Mouse (Mus musculus) forelimb bud, embryonic 11.5 days (tissue): ENCODE results near the gene Gm49405.
"Not testable (repeated sequence)": the region's sequence is repeated elsewhere in the genome, so short reads cannot be mapped to it uniquely, and the experiment has no call there.

Experiments
- DNase-seq: peaks from one replicate; pipeline ENCODE4 v3.0.0-alpha.2; 2012; ENCODE audit warnings: low read depth, low spot score

Gm49405 gene

GRCm38 (mm10) chr19:4000119-4000900, at the start of gene Gm49405, which contains the start of gene Nudt8:
Gene Gm49405, plus strand, starts transcription at chr19:4000626.
Gene Nudt8, plus strand, starts transcription at chr19:4000580.
- peak; percentile 98 for DNase-seq

- no peak for DNase-seq
Measured at GRCm38 (mm10) chr19:3951461-3951860, 49.0 kb upstream of the Gm49405 start.

DNA sequence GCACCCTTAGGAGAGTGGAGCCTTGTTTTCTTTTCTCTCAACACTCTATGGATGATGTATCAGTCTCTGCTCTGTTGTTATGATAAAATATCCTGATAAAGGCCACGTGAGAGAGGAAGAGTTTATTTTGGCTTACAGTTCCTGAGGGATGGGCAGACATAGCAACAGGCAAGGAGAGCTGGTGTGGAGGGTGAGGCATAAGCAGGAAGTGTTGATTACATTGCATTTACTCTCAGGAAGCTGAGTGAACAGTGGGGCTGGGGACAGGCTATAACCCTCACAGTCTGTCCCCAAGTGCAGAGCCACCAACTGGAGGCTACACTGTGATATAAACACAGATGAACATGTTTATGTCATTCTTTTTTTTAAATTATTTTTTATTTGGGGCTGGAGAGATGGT, 48.3 kb upstream of the Gm49405 start:
- DNase-seq: no peak

- DNase-seq: no peak
Measured at GRCm38 (mm10) chr19:3955033-3955432, 45.4 kb upstream of the Gm49405 start.

- no peak for DNase-seq
Measured at GRCm38 (mm10) chr19:3955804-3956203, 44.6 kb upstream of the Gm49405 start.

- DNase-seq: not testable (repeated sequence)
Measured at GRCm38 (mm10) chr19:3957296-3958036, 43.0 kb upstream of the Gm49405 start.

DNA sequence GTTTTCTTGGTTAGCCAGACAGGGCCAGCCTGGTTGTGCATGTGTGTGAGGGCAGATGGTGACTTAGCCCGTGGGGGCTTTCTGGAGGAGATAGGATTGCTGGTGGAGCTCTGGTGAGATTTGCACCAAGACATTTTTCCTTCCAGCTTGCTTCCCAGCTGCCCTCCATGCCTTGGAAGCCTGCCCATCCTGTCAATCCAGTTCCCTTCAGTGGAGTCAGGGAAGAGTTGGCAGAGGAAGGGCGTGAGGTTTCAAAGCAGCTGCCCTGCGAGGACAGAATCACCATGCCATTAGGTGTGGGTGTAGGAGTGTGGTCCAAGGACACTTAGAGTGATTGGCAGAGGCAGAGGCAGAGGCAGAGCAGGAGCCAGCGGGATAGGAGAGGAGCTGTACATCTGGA, 42.0 kb upstream of the Gm49405 start, which contains the start of gene Aldh3b3:
TSS of gene Aldh3b3 (plus strand) at position 176 of the 400 bp plus-strand sequence.
- DNase-seq: no peak

DNA sequence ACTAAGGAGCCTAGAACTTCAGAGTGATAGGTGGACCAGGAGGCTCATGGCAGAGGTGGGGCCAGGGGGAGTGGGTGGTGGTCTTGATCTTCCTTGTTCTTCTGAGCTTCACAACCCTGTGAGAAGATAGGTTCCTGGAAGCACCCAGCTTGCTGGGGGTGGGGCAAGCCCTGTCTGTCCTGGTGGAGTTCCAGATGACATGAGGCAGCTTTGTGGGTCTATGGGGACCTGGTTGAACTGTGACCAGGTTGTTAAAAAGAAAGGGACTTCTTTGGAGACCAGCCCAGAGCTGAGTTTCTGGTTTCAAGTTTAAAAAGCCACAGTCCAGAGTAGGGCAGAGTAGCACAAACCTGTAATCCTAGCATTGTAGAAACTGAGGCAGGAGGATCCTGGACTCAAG, 41.4 kb upstream of the Gm49405 start:
- DNase-seq: no peak

DNA sequence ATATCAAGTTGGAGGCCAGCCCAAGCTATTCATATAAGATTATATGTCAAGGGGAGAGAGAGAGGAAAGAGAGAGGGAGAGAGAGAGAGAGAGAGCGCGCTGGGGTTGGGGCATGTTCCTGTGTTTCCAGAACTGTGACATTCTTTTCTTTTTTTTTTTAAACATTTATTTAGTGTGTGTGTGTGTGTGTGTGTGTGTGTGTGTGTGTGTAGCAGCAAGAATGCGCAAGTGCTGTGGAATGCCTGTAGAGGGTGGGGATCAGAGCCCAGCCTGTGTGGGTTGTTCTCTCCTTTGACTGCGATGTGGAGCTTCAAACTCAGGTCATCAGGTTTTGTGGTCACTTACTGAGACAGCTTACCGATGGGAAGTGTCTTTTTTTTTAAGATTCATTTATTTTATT, 40.2 kb upstream of the Gm49405 start:
- DNase-seq: no peak

GRCm38 (mm10) chr19:3961805-3962204, 38.6 kb upstream of the Gm49405 start:
- not testable (repeated sequence) for DNase-seq

- DNase-seq: no peak
Measured at GRCm38 (mm10) chr19:3962469-3962868, 38.0 kb upstream of the Gm49405 start.

GRCm38 (mm10) chr19:3964030-3964429, 36.4 kb upstream of the Gm49405 start:
- no peak for DNase-seq

- DNase-seq: no peak
Measured at GRCm38 (mm10) chr19:3966330-3967075, 33.9 kb upstream of the Gm49405 start.

DNA sequence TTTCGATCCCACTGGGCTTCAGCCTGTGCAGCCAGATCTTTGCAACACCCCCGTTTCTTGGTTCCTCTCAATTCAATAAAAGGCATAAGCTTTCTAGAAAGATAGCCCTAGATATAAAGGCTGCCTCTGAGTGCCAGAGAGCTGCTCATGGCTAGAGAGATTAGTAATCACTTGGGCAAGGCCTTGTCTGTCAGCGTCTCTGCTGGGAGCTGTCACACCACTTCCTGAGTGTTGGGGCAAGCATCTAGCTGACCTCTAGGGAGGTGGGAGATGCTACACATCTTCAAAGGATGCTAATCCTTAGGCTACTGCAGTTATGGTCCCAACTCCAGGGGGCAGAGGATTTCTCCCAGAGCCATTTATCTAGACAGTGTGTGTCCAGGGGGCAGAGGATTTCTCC, 33.2 kb upstream of the Gm49405 start:
- no peak for DNase-seq

DNA sequence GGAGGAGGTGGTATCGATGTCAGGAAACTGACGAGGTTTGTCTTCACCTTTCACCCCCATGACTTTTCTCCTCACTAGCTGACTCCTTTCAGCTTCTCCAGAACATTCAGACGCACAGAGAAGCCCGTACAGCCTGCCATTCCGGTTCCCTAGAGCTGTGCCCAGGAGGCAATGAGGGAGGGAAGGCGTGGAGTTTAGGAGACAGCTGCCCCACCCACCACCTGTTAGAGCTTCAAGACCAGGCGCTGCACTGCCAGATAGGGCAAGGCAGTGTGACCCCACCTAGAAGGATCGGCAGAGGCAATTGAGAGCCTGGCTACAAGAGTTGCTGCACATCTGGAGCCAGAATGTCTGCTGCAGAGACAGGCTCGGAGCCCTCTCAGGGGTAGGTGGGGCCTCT, 28.2 kb upstream of the Gm49405 start, which contains the start of gene Aldh3b2:
TSS of gene Aldh3b2 (plus strand) at position 100 of the 400 bp plus-strand sequence.
- DNase-seq: peak; percentile 41

DNA sequence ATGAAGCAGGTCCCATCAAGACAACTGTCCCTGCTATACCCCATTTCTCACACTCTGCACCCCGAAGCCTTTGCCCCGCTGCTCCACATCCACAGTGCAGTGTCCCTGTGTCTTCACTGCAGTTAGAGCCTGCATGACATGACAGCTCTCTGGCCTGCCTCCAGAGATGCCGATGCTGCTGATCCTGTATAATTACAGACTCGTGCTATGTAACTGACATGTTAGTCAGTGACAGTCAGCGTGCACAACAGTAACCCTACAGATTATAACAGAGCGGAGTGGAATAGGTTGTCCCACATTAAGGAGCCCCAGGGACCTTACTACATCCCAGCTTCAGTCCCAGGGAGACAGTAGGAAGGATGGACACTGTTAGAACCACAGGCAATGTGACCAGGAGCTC, 25.8 kb upstream of the Gm49405 start:
- not testable (repeated sequence) for DNase-seq

DNA sequence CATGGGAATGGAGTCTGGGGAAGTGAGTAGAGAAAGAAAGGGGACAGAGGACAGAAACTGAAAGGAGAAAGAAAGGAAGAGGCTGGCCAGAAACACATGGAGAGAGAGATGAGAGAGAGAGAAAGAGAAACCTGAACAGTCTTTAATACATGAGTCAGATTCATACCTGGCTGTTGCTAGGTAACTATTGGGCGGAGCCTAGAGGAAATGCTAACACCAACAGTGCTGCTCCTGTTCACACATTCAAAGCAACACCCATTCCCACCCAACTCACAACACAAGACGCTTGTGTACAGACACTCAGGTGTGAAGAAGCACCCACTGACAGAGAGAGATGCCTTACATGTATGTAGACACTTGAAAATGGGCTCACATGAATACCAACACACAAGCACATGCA, 24.6 kb upstream of the Gm49405 start:
- DNase-seq: no peak

GRCm38 (mm10) chr19:3980309-3980708, 20.1 kb upstream of the Gm49405 start:
- DNase-seq: peak; percentile 88

DNA sequence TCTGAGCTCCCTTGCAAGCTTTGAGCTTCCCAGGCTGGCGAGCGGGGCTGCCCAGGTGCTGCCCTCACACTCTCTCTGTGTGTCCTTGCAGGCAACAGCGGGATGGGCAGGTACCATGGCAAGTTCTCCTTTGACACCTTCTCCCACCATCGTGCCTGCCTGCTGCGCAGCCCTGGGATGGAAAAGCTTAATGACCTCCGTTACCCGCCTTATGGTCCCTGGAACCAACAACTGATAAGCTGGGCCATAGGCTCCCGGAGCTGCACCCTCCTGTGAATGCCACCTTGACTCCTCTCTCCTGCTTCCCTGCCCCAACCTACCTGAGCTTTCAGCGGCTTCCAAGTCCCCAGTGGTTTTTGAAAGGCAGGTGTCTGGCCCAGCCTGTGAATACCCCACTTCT, 19.5 kb upstream of the Gm49405 start:
- DNase-seq: no peak

- no peak for DNase-seq
Measured at GRCm38 (mm10) chr19:3983527-3984200, 16.8 kb upstream of the Gm49405 start.

GRCm38 (mm10) chr19:3985261-3985681, 15.2 kb upstream of the Gm49405 start:
- no peak for DNase-seq
